Mouse (Mus musculus) yolk sac, embryonic 10.5 days (tissue): ENCODE measurements at regions not wholly inside any gene's neighbourhood (a gene's known extent, or its start where the extent isn't known, plus 50 kb on each side); places are given as distances from the start of the nearest gene placed in this dataset.

ENCODE experiments used
- DNase-seq: peaks from one replicate; pipeline ENCODE4 v3.0.0-alpha.2; 2017; ENCODE audit warnings: low spot score

GRCm38 (mm10) chr7:144991760-144992159 is 52.0 kb upstream of the Ccnd1 start:
- DNase-seq, result no peak
